Mouse (Mus musculus): ENCODE results near the gene Kctd5. TPM values are rescaled to one million over a fixed set of nuclear protein-coding genes. Genes with fewer than 3 reads are reported as not detected.

Kctd5 gene
- polyA plus RNA-seq, 2 experiments: 10.0 to 10.9 TPM

DNA sequence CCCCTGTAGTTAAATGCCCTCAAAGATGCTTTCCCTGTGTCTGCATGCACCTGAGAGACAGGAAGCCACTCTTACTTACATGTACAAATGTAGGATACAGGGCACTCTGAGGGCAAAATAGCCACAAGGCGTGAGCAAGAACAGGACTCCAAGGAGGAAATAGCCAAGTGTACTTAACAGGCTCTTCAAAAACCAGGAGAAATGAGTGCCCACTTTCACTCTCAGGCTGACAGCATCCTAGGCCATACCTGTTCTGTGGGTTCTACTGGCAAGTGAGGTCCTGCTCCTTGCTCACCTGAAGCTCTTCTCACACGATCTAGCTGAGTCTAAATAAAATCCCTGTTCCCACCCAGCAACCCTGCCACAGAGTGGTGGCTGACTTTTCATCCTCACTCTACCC lies 3.8 kb upstream of the Kctd5 start:
- ATAC-seq (ENCODE audit: insufficient read depth) (no peak), DNase-seq (ENCODE audit: low read depth in 3 of 3, low spot score in 3 of 3) (no peak)
- TF ChIP-seq EP300 (IDR thresholded peaks at IDR 0.05; ENCODE audit: low read depth): no peak
- no peak for TF ChIP-seq CTCF (IDR thresholded peaks at IDR 0.05; ENCODE audit: low read depth)
- Histone ChIP-seq H3K4me2 (ENCODE audit: low read depth) (no peak overlapping the region), H3K36me3 (replicated peaks; ENCODE audit: control insufficient read depth, insufficient read depth, low read depth) (peaks cover 17% of the 10 kb centered on the region), H3K4me1 (replicated peaks; ENCODE audit: control insufficient read depth in 2 of 2, insufficient read depth in 2 of 2, low read length in 1 of 2) (peaks cover 1 to 4% of the 10 kb centered on the region in 2 experiments), H3K9me3 (ENCODE audit: control insufficient read depth, low read length) (no peaks in the 10 kb centered on the region), H3K9ac (replicated peaks) (no peak overlapping the region), H3K27me3 (ENCODE audit: control insufficient read depth, insufficient read depth, low read length) (no peaks in the 10 kb centered on the region), H3K27ac (no peak overlapping the region), H3K4me3 (ENCODE audit: insufficient read depth in 1 of 2, low read depth in 2 of 2, low read length in 2 of 2) (no peak overlapping the region)
- 76% methylated on average over 2 of the region's 2 CpGs for WGBS (ENCODE audit: insufficient replicate concordance)

DNA sequence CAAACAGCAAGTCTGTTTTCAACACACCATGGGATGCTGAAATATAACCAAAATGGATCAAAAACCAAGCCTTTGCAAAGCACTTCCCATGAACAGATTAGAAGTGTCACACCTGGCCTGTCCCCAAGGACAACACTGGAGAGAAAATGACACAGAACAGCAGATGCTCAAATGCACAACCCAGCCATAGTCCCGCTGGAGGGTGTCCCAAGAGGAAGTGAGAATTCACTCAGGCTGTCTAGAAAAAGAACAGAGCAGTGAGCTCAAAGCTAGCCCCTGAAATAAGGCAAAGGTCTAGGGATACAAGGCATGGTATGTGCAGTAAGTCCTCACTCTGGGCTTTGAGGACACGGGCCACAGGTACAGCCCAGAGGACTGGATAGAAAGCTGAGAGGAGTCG lies 3.8 kb downstream of the Kctd5 start:
- Histone ChIP-seq H3K9ac (replicated peaks) (no peak overlapping the region), H3K27me3 (ENCODE audit: control insufficient read depth, insufficient read depth, low read length) (no peaks in the 10 kb centered on the region), H3K4me3 (ENCODE audit: insufficient read depth in 1 of 2, low read depth in 2 of 2, low read length in 2 of 2) (no peak overlapping the region), H3K4me2 (ENCODE audit: low read depth) (no peak overlapping the region), H3K9me3 (ENCODE audit: control insufficient read depth, low read length) (no peaks in the 10 kb centered on the region), H3K36me3 (replicated peaks; ENCODE audit: control insufficient read depth, insufficient read depth, low read depth) (no peaks in the 10 kb centered on the region), H3K27ac (no peak overlapping the region), H3K4me1 (replicated peaks; ENCODE audit: control insufficient read depth in 2 of 2, insufficient read depth in 2 of 2, low read length in 1 of 2) (peaks cover 3 to 9% of the 10 kb centered on the region in 2 experiments)
- TF ChIP-seq CTCF (IDR thresholded peaks at IDR 0.05; ENCODE audit: low read depth) (no peak), EP300 (IDR thresholded peaks at IDR 0.05; ENCODE audit: low read depth) (no peak)
- no peak for DNase-seq (ENCODE audit: low read depth in 3 of 3, low spot score in 3 of 3)
- ATAC-seq (ENCODE audit: insufficient read depth): no peak
- WGBS (ENCODE audit: insufficient replicate concordance): 83% methylated on average over 3 of the region's 3 CpGs

DNA sequence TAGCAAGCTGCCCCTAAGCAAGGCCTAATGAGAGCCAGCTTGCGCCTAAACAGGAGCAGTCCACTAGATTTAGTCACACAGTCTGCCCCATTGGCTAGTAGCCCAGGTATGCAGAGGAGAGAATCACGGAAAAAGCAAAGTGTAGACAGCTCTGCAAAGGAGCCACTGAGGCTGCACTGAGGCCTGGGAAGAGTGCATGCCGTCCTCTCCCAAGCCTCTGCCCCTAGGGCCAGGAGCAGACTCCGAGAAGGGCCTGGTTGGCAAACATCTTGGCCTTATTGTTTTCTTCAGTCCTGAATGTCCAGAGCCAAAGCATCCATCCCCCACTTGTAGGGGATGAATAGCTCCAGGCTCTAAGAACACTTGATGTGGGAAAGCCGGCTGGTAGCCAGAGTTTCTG lies 5.0 kb downstream of the Kctd5 start:
- H3K27ac ChIP-seq: no peak overlapping the region
- DNase-seq (ENCODE audit: low read depth in 3 of 3, low spot score in 3 of 3): no peak
- no peaks in the 10 kb centered on the region for H3K9me3 ChIP-seq (ENCODE audit: control insufficient read depth, low read length)
- H3K36me3 ChIP-seq (replicated peaks; ENCODE audit: control insufficient read depth, insufficient read depth, low read depth): no peaks in the 10 kb centered on the region
- no peak for ATAC-seq (ENCODE audit: insufficient read depth)
- no peak overlapping the region for H3K4me2 ChIP-seq (ENCODE audit: low read depth)
- H3K4me3 ChIP-seq (ENCODE audit: insufficient read depth in 1 of 2, low read depth in 2 of 2, low read length in 2 of 2): no peak overlapping the region
- no peak overlapping the region for H3K9ac ChIP-seq (replicated peaks)
- no peaks in the 10 kb centered on the region for H3K27me3 ChIP-seq (ENCODE audit: control insufficient read depth, insufficient read depth, low read length)
- TF ChIP-seq EP300 (IDR thresholded peaks at IDR 0.05; ENCODE audit: low read depth) (no peak), CTCF (IDR thresholded peaks at IDR 0.05; ENCODE audit: low read depth) (no peak)
- H3K4me1 ChIP-seq (replicated peaks; ENCODE audit: control insufficient read depth in 2 of 2, insufficient read depth in 2 of 2, low read length in 1 of 2): peaks cover 3 to 9% of the 10 kb centered on the region in 2 experiments
- 84% methylated on average over 5 of the region's 5 CpGs for WGBS (ENCODE audit: insufficient replicate concordance)

DNA sequence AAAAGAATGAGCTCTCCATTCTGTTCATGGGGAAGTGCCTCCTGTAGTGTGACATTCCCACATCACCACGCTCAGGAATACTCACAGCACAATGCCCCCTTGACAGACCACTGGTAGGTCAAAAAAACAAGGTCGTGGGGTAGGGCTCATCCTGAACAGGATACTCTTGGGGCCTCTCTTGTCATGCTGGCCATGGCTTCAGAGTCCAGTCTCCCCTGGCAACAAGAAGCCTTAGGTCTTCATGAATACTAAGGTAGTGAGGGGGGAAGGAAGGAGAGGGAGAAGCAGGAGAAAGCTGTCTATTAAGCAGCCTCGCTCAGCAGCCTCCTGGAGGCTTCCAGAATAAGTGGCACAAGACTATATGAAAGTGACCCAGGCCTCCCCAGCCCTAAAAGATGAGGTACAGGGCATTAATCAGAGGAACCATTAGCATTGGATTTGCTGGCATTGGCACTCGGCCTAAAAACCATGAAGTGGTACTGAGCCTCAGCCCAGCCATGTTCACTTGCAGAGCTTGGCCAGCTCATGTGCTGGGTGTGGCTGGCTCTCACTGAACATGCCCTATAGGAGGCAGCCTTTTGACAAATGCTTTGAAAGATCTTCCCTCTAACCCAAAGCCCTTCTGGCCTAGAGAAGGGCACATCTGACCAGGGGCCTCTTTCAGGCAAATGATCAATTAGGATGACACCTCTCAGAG lies 10.7 kb downstream of the Kctd5 start:
- 63% methylated on average over 4 of the region's 4 CpGs for WGBS (ENCODE audit: insufficient replicate concordance)
- no peak overlapping the region for H3K9ac ChIP-seq (replicated peaks)
- H3K9me3 ChIP-seq (ENCODE audit: control insufficient read depth, low read length): no peaks in the 10 kb centered on the region
- no peaks in the 10 kb centered on the region for H3K4me1 ChIP-seq (replicated peaks; ENCODE audit: control insufficient read depth in 2 of 2, insufficient read depth in 2 of 2, low read length in 1 of 2)
- ATAC-seq (ENCODE audit: insufficient read depth): no peak
- no peak overlapping the region for H3K4me3 ChIP-seq (ENCODE audit: insufficient read depth in 1 of 2, low read depth in 2 of 2, low read length in 2 of 2)
- H3K27ac ChIP-seq: no peak overlapping the region
- H3K27me3 ChIP-seq (ENCODE audit: control insufficient read depth, insufficient read depth, low read length): no peaks in the 10 kb centered on the region
- DNase-seq (ENCODE audit: low read depth in 3 of 3, low spot score in 3 of 3): no peak
- H3K4me2 ChIP-seq (ENCODE audit: low read depth): no peak overlapping the region
- H3K36me3 ChIP-seq (replicated peaks; ENCODE audit: control insufficient read depth, insufficient read depth, low read depth): peaks cover 4% of the 10 kb centered on the region
- TF ChIP-seq EP300 (IDR thresholded peaks at IDR 0.05; ENCODE audit: low read depth) (no peak), CTCF (IDR thresholded peaks at IDR 0.05; ENCODE audit: low read depth) (no peak)

DNA sequence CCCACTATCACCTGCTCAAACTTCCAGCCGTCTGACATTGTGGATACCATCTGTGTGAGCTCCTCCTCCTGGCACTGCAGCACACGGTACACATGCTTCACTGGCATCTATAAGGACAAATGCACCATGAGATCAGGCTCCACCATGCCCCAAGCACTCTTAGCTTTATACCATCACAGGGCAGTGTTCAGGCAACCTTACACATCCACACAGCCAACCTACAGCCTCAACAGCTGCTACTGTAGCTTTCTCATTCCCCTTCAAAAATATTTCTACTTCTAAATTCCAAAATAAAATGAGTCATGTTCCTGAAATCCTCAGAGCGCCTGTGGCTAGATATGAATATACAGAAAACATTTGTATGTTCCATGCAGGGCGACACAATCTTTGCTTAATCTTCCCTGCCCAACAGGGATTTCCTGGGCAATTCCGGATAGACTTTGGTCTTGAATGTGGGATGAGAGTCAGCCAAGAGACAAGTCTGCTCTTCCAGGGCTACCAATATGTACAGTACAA lies 15.5 kb downstream of the Kctd5 start:
- peaks cover 6% of the 10 kb centered on the region for H3K36me3 ChIP-seq (replicated peaks; ENCODE audit: control insufficient read depth, insufficient read depth, low read depth)
- ATAC-seq (ENCODE audit: insufficient read depth): no peak
- 75% methylated on average over 5 of the region's 5 CpGs for WGBS (ENCODE audit: insufficient replicate concordance)

More for the DNA sequence above, 15.5 kb downstream of the Kctd5 start:
- Histone ChIP-seq H3K4me1 (replicated peaks; ENCODE audit: control insufficient read depth in 2 of 2, insufficient read depth in 2 of 2, low read length in 1 of 2) (no peaks in the 10 kb centered on the region), H3K27me3 (ENCODE audit: control insufficient read depth, insufficient read depth, low read length) (no peaks in the 10 kb centered on the region), H3K4me3 (ENCODE audit: insufficient read depth in 1 of 2, low read depth in 2 of 2, low read length in 2 of 2) (no peak overlapping the region), H3K9ac (replicated peaks) (no peak overlapping the region), H3K9me3 (ENCODE audit: control insufficient read depth, low read length) (no peaks in the 10 kb centered on the region), H3K27ac (no peak overlapping the region), H3K4me2 (ENCODE audit: low read depth) (no peak overlapping the region)
- no peak for DNase-seq (ENCODE audit: low read depth in 3 of 3, low spot score in 3 of 3)
- no peak for TF ChIP-seq CTCF (IDR thresholded peaks at IDR 0.05; ENCODE audit: low read depth)
